Mouse (Mus musculus) inflammation-experienced regulatory T-cells, adult 16 weeks (primary cell): ENCODE results near the gene Mrpl23. TPM values are rescaled to one million over a fixed set of nuclear protein-coding genes. Genes with fewer than 3 reads are reported as not detected.

ENCODE experiments used
- polyA plus RNA-seq: library from polyadenylated mRNA; unstranded; fragments of 100-300 nt; shearing (Covaris generic); gene quantifications from one replicate; pipeline ENCODE4 v1.2.1, GENCODE M21; 2017

The Mrpl23 gene
- polyA plus RNA-seq: 2.9 TPM

GRCm38 (mm10) chr7:142532671-142533058 is at the start of gene Mrpl23:
Gene Mrpl23, plus strand, starts transcription at chr7:142532686.

GRCm38 (mm10) chr7:142498575-142498974 is 33.9 kb upstream of the Mrpl23 start, which contains the start of gene Tnnt3:
Gene Tnnt3, plus strand, starts transcription at chr7:142498836.

Other genes with a start within 250 kb of the Mrpl23 start
- not detected for gene Krtap5-1, start 235.6 kb upstream of the Mrpl23 start, polyA plus RNA-seq
- not detected for gene Krtap5-4, start 229.1 kb upstream of the Mrpl23 start, polyA plus RNA-seq
- gene Ifitm10, start 158.9 kb upstream of the Mrpl23 start, polyA plus RNA-seq: 2.5 TPM
- not detected for gene Gm49369, start 150.0 kb upstream of the Mrpl23 start, polyA plus RNA-seq
- gene Ctsd, start 144.6 kb upstream of the Mrpl23 start, polyA plus RNA-seq: 443 TPM
- gene Syt8, start 97.8 kb upstream of the Mrpl23 start, polyA plus RNA-seq: not detected
- not detected for gene Tnni2, start 90.9 kb upstream of the Mrpl23 start, polyA plus RNA-seq
- 1,202 TPM for gene Lsp1, start 71.9 kb upstream of the Mrpl23 start, polyA plus RNA-seq
- gene Tnnt3, start 33.9 kb upstream of the Mrpl23 start, polyA plus RNA-seq: 2.7 TPM
- gene Igf2, start 134.1 kb downstream of the Mrpl23 start, polyA plus RNA-seq: 2.5 TPM
- gene Gm49394, start 137.3 kb downstream of the Mrpl23 start, polyA plus RNA-seq: not detected
- 0.54 TPM for gene Ins2, start 210.7 kb downstream of the Mrpl23 start, polyA plus RNA-seq